Comparison of ENCODE assay signal across 9 mouse cellular contexts in the genomic region with DNA sequence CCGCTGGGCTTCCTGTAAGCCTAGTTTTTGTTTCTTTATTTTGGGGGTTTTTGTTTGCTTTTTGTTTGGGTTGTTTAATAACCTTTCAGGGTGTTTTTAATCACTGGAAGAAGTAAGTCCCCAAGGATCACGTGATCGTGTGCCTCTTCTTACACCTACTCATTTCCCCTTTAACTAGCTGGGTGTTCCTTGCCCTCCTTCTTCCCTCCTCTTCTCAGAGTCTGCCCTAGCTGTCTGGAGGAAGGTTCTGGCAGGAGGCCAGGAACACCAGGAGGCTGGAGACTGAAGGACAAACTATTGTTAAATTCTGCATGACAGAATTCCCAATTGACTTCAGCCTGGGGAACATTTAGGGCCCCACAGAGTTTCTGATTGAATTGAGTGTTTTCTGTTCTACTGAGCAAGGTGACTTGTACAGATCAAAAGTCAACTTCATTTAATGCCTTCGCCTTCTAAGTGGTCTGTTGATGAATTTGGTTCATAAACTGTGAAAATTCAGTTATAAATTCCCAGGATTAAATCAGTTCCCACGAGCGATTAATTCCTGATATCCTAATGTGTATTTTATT.
DNase-seq lines count a peak whose midpoint lies in the region; ATAC-seq and TF ChIP-seq lines count a peak whose summit lies in the region.
"Had no signal": no experiment of that assay in that cellular context is flagged by ENCODE, and none has a peak within 500 bp of the region (broad histone marks: within the 10 kb centered on the region; RNA-seq: fewer than 3 reads in every experiment).

No protein-coding gene starts in this region.

- no peak overlapping the region for H3K27ac ChIP-seq in cerebellum, adult 2 months (ENCODE audit: insufficient read depth, low read length)
- H3K27ac ChIP-seq: macrophage had no signal

- 68% methylated on average over 6 of the region's 6 CpGs for WGBS in cerebellum, adult 2 months

- DNase-seq in cerebellum, adult 18-20 months = peak; percentile 14 to 16
- peak; percentile 50 for DNase-seq in left cerebral cortex, postnatal 4 days
- DNase-seq in left cerebral cortex, adult 11 months (ENCODE audit: low spot score) = no peak
- peak; percentile 20 to 41 for DNase-seq in cerebellum, adult 2 months
- peak; percentile 5 for DNase-seq in ovary, postnatal 14 days (ENCODE audit: low spot score)
- DNase-seq in gastrocnemius, postnatal 4 days (ENCODE audit: low spot score in 2 of 2) = no peak

- intact Hi-C loops in left cerebral cortex, postnatal 4 days (cut with DNase I) = no loop called here

- no peak for ATAC-seq in cerebellum, adult (ENCODE audit: insufficient number of reproducible peaks, low FRiP score, low TSS enrichment)
- ATAC-seq in megakaryocyte-erythroid progenitor cell, adult 5-6 weeks (replicated peaks; ENCODE audit: low FRiP score, low TSS enrichment, poor library complexity, severe bottlenecking) = no peak

- TF ChIP-seq POLR2A in cerebellum, adult 2 months (IDR thresholded peaks at IDR 0.05; ENCODE audit: borderline replicate concordance, insufficient read depth, low read length) = no peak

- H3K27me3 ChIP-seq in cerebellum, adult 2 months (ENCODE audit: control insufficient read depth, insufficient read depth, low read length) = no peaks in the 10 kb centered on the region; the same call in 1 of the 2 replicates

- no peak for TF ChIP-seq CTCF in cerebellum, adult 2 months (IDR thresholded peaks at IDR 0.05; ENCODE audit: borderline replicate concordance, insufficient read depth, low read depth, low read length)

- no peaks in the 10 kb centered on the region for H3K4me1 ChIP-seq in cerebellum, adult 2 months (ENCODE audit: control insufficient read depth, insufficient read depth, low read length)

- H3K4me3 ChIP-seq in cerebellum, adult 2 months (replicated peaks; ENCODE audit: insufficient read depth, low read depth, low read length) = no peak overlapping the region

Comparison
In these comparisons a context has a peak if more than half of its experiments do, and no peak if none do; other contexts are left out.
1. DNase-seq: peak in cerebellum, adult 18-20 months (2 of 2), left cerebral cortex, postnatal 4 days (single experiment), cerebellum, adult 2 months (2 of 2) and ovary, postnatal 14 days (single experiment); none in left cerebral cortex, adult 11 months (single experiment) and gastrocnemius, postnatal 4 days (0 of 2).